Mouse (Mus musculus) ovary, postnatal 10 days (tissue): ENCODE measurements at regions not wholly inside any gene's neighbourhood (a gene's known extent, or its start where the extent isn't known, plus 50 kb on each side); places are given as distances from the start of the nearest gene placed in this dataset.

ENCODE experiments used
- DNase-seq: peaks from one replicate; pipeline ENCODE4 v3.0.0; 2022; ENCODE audit warnings: low spot score

DNA sequence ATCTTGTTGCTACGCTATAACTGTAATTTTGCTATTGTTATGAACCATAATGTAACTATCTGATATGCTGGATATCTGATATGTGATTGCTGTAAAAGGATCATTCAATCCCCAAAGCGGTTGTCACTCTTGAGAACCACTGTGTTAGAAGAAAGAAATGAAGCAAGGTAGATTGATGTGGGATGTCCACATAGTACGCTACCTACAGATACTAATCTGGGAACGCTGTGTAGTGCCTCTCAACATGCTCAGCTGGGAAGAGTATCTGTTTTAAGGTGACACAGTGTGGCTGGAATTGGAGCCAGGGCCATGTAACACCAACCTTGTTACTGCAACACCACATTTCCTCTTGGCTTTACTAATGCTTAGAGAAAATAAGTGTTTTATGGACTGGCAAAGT lies 456.2 kb upstream of the Slc30a5 start:
- no peak for DNase-seq

DNA sequence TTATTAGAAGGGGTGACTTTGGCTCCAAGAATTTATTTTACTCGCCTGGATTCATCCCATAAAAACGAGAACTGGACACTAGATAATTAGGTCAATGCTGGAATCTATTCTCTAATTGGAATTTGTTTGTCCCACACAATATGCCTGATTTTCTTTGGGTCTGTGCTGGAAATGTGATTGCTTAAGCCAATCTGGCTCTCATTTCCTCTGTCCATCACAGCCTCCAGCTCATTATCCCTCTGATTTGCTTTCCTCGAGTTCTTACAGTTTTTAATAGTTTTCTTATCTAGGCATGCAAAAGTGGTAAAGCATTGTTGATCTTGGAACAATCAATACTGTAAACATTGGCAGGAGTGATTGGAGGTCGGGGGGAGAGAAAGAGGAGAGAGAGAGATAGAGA lies 453.9 kb upstream of the Slc30a5 start:
- DNase-seq, result no peak

DNA sequence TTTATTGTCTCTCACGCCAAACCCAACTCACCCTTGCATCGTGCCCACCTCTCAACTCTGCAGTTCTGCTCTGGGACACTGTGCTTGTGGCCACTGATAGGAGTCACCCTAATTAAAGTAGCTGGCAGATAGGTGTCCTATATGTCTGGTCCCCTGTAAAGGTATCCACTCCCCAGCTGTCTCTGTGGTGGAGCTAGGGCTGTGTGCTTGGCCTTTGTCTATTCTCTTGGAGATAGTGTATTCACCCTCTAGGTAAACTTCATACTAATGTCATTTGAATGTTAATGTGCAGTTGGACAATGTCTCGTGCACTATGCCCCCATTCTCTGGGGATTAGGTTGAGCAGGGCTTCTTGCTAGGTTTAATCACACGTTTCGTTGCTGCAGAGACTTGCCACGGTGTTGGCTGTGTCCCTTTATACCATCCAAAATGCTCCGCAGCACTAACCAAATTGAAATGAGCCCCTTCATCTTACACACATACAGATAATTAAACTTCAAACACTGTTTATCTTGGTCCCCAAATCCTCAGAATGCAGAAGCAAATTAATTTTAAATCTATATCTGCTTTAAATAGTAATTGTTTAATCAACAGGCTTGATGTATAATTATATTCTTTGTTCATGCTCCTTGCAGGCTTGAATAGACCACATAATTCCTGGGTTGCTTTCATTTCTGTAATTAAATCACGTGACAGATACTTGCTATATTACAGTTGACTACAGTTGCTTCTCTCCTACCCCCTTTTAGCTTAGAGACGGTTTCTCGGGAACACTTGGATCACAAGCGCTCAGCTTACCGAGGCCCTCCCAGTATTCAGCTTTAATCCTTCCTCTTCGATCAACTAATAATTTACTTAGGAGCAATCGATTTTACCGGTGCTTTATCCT lies 453.0 kb upstream of the Slc30a5 start:
- DNase-seq, result no peak

DNA sequence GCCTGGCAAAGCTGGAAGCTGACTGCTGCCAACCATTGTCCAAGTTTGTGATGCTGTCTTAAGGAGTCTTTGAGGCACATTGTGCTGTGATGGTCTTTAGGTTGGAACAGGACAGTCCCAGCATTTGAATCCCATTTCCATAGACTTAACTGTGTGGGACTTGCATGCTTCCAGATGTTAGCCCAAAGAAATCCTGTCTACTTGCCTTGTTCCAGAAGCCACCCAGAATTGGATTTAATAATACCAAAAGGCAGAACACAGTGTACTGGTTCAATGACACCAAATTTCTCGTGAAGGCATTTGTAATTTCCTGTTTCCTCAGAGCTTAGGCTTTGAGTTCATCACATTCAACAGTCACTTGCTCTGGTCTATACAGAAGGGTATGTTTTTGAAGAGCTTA lies 444.9 kb upstream of the Slc30a5 start:
- DNase-seq, result no peak

DNA sequence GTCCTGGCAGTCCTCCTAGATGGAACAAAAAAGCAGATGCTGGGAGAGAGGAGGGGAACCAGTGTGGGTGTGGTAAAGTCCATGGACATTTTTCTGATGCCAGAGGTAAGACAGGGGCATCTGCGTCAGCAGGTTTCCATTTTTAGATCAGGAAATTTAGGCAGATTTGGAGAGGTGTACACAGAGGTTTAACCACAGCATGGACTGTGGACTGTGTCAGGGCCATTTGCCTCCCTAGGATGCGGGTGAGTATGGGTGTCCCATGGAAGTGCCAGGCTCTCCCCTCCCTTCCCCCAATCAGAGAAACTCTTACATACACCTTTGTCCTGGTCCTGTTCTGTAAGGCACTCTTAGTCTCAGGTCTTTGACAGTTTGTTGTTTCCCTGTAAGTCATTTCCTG lies 443.5 kb upstream of the Slc30a5 start:
- no peak for DNase-seq

DNA sequence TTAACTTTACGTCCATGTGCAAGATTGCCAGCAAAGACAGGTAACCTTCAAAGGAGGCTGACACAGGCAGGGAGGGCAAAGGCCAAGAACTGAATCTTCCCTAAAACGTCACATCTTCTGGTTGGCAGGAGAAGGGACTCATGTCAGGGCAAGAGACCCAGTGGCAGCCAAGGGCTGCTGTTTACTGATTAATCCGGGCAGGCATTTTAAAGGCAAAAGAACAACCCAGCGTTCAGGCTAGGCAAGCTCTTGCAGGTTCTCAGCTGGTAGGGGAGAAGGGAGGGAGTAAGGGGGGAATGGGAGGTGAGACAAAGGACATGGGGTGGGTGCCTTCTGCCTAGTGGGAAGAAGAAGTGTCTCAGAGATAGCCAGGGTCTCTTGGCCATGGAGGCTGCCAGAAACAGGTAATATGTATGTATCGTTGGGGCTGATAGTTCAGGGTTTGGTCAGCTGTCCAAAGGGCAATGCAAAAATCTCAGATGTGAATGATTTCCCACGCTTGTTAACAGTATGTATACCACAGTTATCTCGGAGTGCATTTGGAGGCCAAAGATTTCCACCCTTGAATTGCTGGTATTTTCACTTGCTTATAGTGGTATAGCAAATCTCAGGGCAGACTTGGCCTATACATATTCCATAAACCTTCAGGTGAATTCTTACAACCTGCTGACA lies 441.4 kb upstream of the Slc30a5 start:
- DNase-seq, result no peak

DNA sequence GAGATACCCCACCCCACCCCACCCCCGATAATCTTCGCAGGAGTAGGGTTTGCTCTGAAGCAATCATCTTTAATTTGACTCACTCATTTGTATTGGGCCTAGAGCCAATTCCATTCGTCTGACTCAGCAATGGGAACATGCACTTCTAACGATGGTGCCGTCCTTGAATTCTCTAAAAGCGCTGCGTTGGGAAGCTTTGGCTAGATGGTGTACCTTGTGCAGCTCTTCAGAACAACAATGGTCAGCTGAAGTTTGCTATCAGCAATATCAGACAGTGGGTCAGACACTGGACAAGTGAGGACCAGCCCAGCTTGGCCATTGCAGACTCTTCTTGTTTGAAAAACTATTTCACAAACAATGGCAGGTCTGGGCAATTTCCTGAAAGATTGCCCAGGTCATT lies 440.1 kb upstream of the Slc30a5 start:
- DNase-seq, result no peak

DNA sequence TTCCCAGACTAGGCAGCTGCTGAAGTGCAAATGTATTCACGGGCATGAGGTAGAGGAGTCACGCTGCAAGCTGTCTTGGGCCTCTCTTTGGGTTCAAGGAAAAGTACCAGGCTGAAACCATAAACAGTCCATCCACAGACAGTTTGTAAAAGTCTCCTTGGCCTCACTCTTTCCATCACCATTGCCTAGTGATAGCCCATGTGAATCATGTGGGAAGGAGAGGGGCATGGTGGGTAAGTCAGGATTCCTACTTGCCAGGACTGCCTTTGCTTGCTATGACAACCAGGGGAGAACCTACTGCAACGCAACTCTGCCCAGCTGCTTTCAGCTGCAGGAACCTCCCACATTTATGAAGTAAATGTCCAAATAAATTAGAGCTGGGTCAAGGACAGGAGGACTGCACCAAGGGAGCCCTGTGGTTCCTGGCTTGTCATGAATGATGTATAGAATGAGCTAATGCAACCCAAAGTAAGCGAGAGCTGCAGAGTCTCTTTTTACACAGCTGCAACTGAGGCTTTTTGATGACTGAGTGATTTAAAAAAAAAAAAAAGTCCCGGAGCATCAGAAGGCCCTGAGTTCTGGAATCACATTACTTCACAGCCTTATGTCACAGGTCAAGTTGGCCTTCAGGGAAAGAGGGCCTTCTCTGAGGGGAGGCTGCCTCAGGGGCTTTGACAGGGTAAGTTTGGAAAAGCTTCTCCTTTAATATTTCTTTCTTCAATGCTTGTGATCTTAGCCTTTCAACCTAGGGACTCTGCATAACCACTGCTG lies 420.7 kb upstream of the Slc30a5 start:
- no peak for DNase-seq

DNA sequence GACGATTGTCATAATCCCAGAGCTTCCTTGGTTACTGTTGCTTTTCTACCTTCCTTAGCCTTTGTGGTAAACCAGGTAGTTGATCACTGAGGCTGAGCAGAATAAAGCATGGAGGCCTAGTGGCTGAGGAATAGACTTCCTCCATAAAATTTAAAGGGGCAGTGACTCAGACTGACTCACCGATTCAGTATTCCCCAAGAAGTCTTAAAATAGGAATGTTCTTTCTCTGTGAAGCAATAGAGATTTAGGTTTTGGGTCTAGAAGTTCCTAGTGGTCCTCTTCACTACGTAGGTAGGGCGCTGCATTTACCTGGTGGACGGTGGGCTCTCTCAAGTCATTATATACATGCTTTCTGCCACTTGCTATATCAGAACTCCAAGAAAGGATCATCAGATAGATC lies 416.1 kb upstream of the Slc30a5 start:
- no peak for DNase-seq

DNA sequence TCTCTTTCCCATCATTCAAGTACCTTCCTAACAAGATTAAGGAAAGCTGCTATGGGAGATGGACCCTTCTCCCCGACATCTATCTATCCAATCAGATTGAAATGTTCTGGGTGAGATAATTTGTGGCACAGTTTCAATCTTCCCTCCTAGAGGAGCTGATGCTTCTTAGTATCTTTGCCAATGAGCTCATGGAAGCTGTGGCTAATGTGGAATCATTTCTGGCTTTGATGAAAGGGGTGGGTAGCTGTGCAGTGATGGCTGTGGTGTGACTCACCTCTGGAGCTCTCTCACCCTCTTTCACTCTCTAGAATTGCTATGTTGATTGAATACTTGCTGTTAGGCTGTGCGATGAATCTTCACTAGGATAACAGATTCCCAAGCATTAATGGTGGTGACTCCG lies 411.1 kb upstream of the Slc30a5 start:
- DNase-seq, result no peak

DNA sequence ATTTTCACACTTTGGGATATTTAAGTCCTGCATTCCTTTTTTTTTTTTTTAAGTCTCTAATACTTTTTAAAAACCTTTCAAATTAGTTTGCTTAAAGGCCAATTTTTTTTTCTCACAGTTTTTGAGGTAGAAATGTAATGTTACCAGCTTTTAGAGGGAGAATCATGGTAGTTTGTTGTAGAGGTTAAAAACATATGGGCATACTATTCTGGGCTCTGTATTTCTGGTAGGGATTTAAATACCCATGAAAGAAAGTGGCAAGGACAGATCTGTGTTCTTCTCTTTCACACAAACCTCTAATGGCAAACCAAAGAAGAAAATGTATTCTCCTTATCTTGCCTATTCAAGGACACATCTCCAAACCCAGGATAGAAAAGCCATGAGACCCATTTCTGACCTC lies 405.6 kb upstream of the Slc30a5 start:
- no peak for DNase-seq

DNA sequence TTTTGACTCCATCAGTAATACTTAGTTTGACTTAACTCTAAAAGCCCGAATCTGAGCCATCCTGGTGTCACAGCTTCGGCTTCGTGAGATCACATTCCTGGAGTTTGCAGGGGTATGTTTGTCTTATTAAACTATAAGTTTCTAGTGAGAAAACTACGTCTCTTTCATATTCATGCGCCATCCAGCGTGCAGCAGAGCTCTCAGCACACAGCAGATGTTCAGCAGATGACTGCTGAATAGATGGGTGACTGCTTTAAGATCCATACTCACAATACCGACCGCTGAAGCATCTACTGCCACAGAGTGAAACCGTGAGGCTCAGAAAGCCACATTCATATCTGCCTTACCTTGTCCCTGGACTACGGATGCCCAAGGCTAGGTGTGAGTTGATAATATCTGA lies 403.8 kb upstream of the Slc30a5 start:
- DNase-seq, result no peak

DNA sequence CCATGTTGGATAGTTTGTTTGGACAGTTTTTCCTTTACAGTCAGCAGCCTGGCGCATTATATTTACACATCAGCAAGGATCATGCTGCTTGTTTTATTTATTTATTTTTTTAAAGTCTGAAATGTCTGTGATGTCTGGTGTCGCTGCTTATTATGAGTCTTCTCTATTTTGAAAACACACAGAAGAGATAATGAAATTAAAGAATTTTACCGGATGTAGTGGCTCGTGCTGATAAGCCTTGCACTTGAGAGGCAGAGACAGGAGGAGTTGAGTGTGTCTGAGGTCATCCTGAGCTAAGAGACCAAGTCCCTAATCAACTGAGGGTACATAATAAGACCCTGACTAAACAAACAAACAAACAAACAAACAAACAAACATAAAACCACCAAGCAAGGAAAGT lies 402.6 kb upstream of the Slc30a5 start:
- DNase-seq, result no peak

DNA sequence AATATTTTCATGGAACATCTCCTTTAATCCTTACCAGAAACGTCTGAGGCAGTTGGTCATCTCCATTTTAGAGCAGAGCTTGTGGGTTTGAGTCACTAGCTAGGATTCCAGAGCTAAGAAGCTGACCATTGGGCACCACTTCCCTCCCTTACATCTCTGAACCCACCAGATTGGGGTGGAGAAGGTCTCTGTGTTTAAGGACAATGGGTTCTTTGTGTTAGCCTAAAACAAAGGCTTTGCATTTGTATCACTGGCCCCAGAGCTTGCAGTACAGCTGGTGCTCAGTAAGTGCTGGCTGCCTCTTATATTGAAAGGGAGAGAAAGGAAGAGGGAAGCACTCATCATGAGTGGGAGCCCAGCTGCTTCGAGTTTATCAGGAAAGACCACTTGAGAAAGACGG lies 401.9 kb upstream of the Slc30a5 start:
- no peak for DNase-seq

DNA sequence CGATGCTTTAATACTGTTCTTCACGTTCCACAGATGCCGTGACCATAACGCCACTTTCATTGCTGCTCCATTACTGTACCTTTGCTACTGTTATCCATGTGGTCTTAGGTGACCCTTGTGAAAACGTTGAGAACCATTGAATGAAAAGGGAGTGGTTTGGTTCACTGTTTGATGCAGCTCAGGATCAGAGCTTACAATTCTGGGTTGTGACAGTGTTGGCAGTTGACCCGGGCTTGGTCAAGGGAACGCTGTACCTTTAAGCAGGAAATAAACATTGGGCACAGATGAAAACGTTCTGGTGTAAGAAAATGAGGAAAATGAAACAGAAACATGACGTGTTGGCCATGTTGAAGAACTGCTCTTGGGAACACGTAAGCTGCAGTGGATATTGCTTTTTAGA lies 401.3 kb upstream of the Slc30a5 start:
- no peak for DNase-seq

DNA sequence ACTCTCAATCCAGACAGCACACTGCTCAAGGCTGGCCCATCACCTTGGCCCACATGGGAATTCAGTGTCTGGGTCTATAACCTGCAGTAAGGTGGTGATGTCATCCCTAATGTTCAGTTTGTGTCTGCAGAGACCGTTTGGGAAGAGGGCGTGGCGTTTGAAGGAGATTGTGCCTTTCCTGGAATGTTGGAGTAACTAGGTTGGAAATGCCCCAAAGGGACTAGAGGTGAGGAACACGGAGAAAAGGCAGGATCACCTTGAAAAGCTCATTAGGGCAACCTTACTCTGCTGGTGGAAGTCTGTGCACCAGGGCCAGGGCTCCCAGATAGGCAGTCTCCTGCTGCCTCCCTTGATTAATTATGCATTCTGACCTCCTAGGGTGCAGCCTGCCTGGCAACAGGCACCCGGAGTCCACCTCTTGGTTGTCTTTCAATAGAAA lies 400.6 kb upstream of the Slc30a5 start:
- no peak for DNase-seq

DNA sequence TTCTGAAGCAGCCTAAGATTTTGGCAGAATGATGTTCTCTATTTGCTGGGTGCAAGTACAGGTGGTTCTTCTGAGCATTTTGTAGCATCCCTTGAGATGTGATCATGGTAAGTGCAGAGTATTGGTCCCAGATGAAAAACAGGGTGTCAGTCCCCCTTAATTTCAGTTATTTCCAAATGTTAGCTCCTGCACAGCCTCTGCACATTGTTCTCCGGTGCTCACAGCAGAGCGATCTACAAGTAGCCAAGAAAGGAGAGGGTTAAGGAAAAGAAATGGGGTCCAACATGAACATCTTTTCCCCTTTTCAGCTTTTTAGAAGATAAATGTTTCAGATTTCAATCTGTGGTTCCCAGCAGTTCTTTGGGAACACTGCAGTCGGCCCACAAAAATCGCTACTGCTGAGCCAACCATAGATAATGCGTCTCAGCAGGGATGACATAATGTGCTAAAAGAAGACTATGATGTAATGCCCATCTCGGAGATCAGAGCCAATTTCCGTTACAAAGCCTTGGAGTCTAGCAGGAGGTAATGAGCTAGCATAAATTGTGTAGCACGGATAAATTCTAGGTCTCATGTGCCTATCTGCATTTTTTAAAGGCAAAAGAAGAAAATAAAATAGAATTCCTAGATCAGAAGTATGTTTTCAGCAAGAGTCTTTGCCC lies 400.1 kb upstream of the Slc30a5 start:
- DNase-seq, result no peak

DNA sequence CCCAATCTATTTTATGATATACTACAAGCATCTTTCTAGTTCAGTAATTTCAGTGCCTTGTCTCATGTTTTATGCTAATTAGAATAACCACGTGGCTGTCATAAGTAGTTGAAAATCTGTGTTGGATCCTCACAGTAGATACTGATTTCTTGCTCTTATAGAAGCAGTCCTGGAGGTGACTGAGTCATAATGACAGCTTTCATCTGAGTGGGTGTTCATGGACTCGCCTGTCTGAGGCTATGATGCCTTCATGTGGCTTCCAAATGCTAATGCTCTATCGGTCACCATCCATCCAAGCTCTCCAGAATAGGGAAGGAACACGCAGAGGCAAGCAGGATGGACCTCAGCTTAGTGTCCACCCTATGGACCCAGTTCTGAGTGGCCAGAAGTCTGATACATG lies 396.6 kb upstream of the Slc30a5 start:
- DNase-seq, result no peak

DNA sequence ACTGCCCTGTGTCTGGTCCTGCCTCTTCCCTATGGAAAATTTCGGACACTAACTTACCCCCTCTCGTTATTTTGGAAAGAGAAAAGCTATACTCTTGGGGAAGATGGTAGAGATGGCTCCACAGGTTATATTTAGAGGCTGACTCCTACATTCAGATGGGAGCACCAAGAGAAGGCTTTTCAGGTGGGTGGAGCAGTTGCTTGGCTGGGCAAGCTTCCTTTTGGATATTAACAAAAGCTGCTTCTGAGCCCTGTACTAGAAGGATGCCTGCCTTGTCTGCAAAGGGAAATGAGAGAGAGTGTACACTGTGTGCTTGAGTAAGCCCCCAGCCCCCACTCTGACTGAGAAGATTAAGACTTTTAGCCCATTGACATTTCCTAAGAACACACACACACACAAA lies 392.1 kb upstream of the Slc30a5 start:
- no peak for DNase-seq

DNA sequence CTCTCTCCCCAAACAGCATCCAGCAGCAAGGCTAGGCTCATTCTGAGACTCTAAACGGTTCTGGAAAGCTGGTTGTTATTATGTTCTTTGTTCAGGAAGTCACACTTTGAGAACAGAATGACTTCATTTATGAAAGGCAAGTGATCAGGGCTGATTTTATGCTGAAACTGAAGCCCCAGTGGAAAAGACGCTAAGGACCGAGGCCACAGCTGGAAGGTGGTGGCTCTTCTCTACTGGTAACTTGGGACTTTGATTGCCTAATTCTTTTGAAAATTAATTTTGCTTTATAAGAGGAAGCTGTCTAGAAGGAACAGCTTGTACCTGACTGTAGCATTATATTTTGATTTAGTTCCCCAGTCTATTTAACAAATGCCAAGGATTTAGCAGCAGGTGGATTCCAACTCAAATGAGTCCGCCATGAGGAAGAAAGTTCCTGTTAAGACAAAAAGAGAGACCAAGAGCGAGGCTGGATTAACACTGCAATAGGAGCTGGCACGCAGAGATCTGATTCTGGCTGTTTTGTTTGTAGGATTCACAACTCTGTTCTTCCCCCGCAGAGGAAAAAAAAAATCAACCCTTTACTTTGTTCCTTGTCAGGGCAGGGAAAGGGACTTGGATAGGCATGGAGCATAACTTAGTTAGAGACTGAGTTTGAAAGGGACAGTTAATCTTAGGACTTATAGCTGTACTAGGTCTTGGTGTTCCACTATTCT lies 388.3 kb upstream of the Slc30a5 start:
- no peak for DNase-seq

DNA sequence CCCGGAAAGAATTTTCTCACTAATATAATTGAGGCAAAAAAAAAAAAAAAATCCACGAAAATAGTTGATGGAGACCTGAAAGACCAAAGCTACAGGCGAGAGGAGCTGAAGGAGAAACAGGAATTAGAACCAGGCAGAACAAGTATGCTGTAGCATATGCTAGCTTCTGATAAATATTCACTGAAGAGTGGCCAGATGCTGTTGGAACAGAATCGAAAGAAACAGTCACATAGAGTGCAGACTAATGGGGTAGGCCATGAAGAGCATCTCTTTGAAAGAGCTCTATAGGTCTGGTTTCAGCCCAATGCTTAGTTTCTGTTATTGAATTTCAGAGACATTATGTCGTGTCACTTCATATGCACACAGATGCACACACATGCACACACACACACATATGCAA lies 386.3 kb upstream of the Slc30a5 start:
- DNase-seq, result no peak
